Mouse (Mus musculus): ENCODE measurements around the gene Hibadh.

The Hibadh gene

GRCm38 (mm10) chr6:52638471-52639185, 1.6 kb downstream of the Hibadh start:
- DNase-seq (ENCODE audit: low spot score), result no peak

- DNase-seq (ENCODE audit: low spot score), result no peak
These were observed 2.9 kb downstream of the Hibadh start for GRCm38 (mm10) chr6:52637337-52637736.

- no peak for DNase-seq (ENCODE audit: low spot score)
These were observed 4.8 kb downstream of the Hibadh start for GRCm38 (mm10) chr6:52635395-52635794.

GRCm38 (mm10) chr6:52630625-52631024, 9.6 kb downstream of the Hibadh start:
- DNase-seq (ENCODE audit: low spot score), result no peak

- no peak for DNase-seq (ENCODE audit: low spot score)
These were observed 11.0 kb downstream of the Hibadh start for GRCm38 (mm10) chr6:52629180-52629579.

- DNase-seq (ENCODE audit: low spot score), result no peak
These were observed 13.5 kb downstream of the Hibadh start for GRCm38 (mm10) chr6:52626735-52627134.

- no peak for DNase-seq (ENCODE audit: low spot score)
These were observed 16.4 kb downstream of the Hibadh start for GRCm38 (mm10) chr6:52623741-52624140.

GRCm38 (mm10) chr6:52621731-52622480, 18.3 kb downstream of the Hibadh start:
- no peak for DNase-seq (ENCODE audit: low spot score)

- DNase-seq (ENCODE audit: low spot score), result no peak
These were observed 20.1 kb downstream of the Hibadh start for GRCm38 (mm10) chr6:52620090-52620489.

- no peak for DNase-seq (ENCODE audit: low spot score)
These were observed 30.4 kb downstream of the Hibadh start for GRCm38 (mm10) chr6:52609626-52610352.

- DNase-seq (ENCODE audit: low spot score), result no peak
These were observed 32.1 kb downstream of the Hibadh start for GRCm38 (mm10) chr6:52608121-52608520.

GRCm38 (mm10) chr6:52606746-52607347, 33.3 kb downstream of the Hibadh start:
- no peak for DNase-seq (ENCODE audit: low spot score)

GRCm38 (mm10) chr6:52601706-52602642, 38.2 kb downstream of the Hibadh start:
- no peak for DNase-seq (ENCODE audit: low spot score)

- DNase-seq (ENCODE audit: low spot score), result peak; percentile 70
These were observed 39.1 kb downstream of the Hibadh start for GRCm38 (mm10) chr6:52601117-52601516.

GRCm38 (mm10) chr6:52594752-52595151, 45.4 kb downstream of the Hibadh start:
- DNase-seq (ENCODE audit: low spot score), result no peak

- no peak for DNase-seq (ENCODE audit: low spot score)
These were observed 53.6 kb downstream of the Hibadh start for GRCm38 (mm10) chr6:52586564-52586963.

GRCm38 (mm10) chr6:52584383-52584782, 55.8 kb downstream of the Hibadh start:
- peak; percentile 71 for DNase-seq (ENCODE audit: low spot score)

GRCm38 (mm10) chr6:52581081-52581480, 59.1 kb downstream of the Hibadh start:
- no peak for DNase-seq (ENCODE audit: low spot score)

GRCm38 (mm10) chr6:52578322-52578721, 61.9 kb downstream of the Hibadh start:
- no peak for DNase-seq (ENCODE audit: low spot score)

GRCm38 (mm10) chr6:52577270-52577669, 62.9 kb downstream of the Hibadh start:
- peak; percentile 73 for DNase-seq (ENCODE audit: low spot score)

- DNase-seq (ENCODE audit: low spot score), result no peak
These were observed 71.5 kb downstream of the Hibadh start for GRCm38 (mm10) chr6:52568706-52569105.
